Mouse (Mus musculus) embryonic fibroblast, embryonic 13.5 days (primary cell): ENCODE results near the gene Polr1d. TPM values are rescaled to one million over a fixed set of nuclear protein-coding genes. Genes with fewer than 3 reads are reported as not detected.

Source experiments
- H3K27ac ChIP-seq: 2 replicates; pipeline ENCODE4 v1.5.1; 2012; ENCODE audit warnings: low read length, control low read depth, inconsistent platforms; ENCODE audit not compliant: insufficient read depth
- H3K4me1 ChIP-seq: 2 replicates; pipeline ENCODE4 v1.6.1; 2011; ENCODE audit warnings: low read length; ENCODE audit not compliant: control insufficient read depth, insufficient read depth
- H3K4me3 ChIP-seq: 2 replicates; pipeline ENCODE4 v1.5.1; 2011; ENCODE audit warnings: mild to moderate bottlenecking, control low read depth, low read length; ENCODE audit not compliant: insufficient read depth
- CTCF ChIP-seq: IDR thresholded peaks from 2 replicates; pipeline ENCODE4 v1.5.1; 2011; ENCODE audit warnings: mild to moderate bottlenecking, control low read depth, low read length, moderate library complexity, borderline replicate concordance; ENCODE audit not compliant: insufficient read depth
- POLR2A ChIP-seq: IDR thresholded peaks from 2 replicates; pipeline ENCODE4 v1.6.1; 2011; ENCODE audit warnings: low read depth, mild to moderate bottlenecking, control low read depth, low read length, moderate library complexity
- polyA plus RNA-seq: library from polyadenylated mRNA; stranded (reverse); fragments of >200 nt; gene quantifications from 2 replicates; pipeline ENCODE4 v1.2.4, GENCODE M21; 2011; ENCODE audit warnings: low read depth; ENCODE audit not compliant: missing spikeins, insufficient read length

Polr1d gene
- polyA plus RNA-seq, 1 experiment: 119 TPM

GRCm38 (mm10) chr5:147045311-147045710 lies 31.5 kb upstream of the Polr1d start:
- TF ChIP-seq POLR2A: no peak
- TF ChIP-seq CTCF: no peak
- H3K27ac ChIP-seq: no peak overlapping the region

GRCm38 (mm10) chr5:147045929-147046328 lies 30.9 kb upstream of the Polr1d start:
- Histone ChIP-seq H3K27ac (no peak overlapping the region), H3K4me1 (no peaks in the 10 kb centered on the region), H3K4me3 (no peak overlapping the region)
- TF ChIP-seq POLR2A (no peak), CTCF (no peak)

More at GRCm38 (mm10) chr5:147045311-147045710, 31.5 kb upstream of the Polr1d start:
- no peaks in the 10 kb centered on the region for H3K4me1 ChIP-seq
- no peak overlapping the region for H3K4me3 ChIP-seq

- no peaks in the 10 kb centered on the region for H3K4me1 ChIP-seq
- TF ChIP-seq POLR2A (no peak), CTCF (no peak)
- H3K4me3 ChIP-seq: no peak overlapping the region
- no peak overlapping the region for H3K27ac ChIP-seq
Observed at GRCm38 (mm10) chr5:147049544-147050209, 27.2 kb upstream of the Polr1d start.

- H3K27ac ChIP-seq: no peak overlapping the region
- TF ChIP-seq POLR2A (no peak), CTCF (no peak)
- H3K4me3 ChIP-seq: no peak overlapping the region
- no peaks in the 10 kb centered on the region for H3K4me1 ChIP-seq
Observed at GRCm38 (mm10) chr5:147050816-147051499, 25.9 kb upstream of the Polr1d start.

- no peaks in the 10 kb centered on the region for H3K4me1 ChIP-seq
- no peak overlapping the region for H3K4me3 ChIP-seq
- TF ChIP-seq POLR2A (no peak), CTCF (no peak)
- H3K27ac ChIP-seq: no peak overlapping the region
Observed at GRCm38 (mm10) chr5:147051500-147052308, 25.1 kb upstream of the Polr1d start.

GRCm38 (mm10) chr5:147052309-147052558 lies 24.6 kb upstream of the Polr1d start:
- Histone ChIP-seq H3K27ac (no peak overlapping the region), H3K4me3 (no peak overlapping the region), H3K4me1 (no peaks in the 10 kb centered on the region)
- TF ChIP-seq CTCF (no peak), POLR2A (no peak)

- H3K4me3 ChIP-seq: no peak overlapping the region
- H3K27ac ChIP-seq: no peak overlapping the region
- peaks cover 2% of the 10 kb centered on the region; the same call in 1 of the 2 replicates for H3K4me1 ChIP-seq
- TF ChIP-seq CTCF (no peak), POLR2A (no peak)
Observed at GRCm38 (mm10) chr5:147053071-147053470, 23.8 kb upstream of the Polr1d start.

GRCm38 (mm10) chr5:147053481-147053880 lies 23.4 kb upstream of the Polr1d start:
- TF ChIP-seq CTCF (no peak), POLR2A (no peak)
- H3K4me1 ChIP-seq: peaks cover 2% of the 10 kb centered on the region; the same call in 1 of the 2 replicates
- no peak overlapping the region for H3K27ac ChIP-seq
- no peak overlapping the region for H3K4me3 ChIP-seq

GRCm38 (mm10) chr5:147054328-147054727 lies 22.5 kb upstream of the Polr1d start:
- no peak for TF ChIP-seq POLR2A
- TF ChIP-seq CTCF: no peak
- Histone ChIP-seq H3K27ac (no peak overlapping the region), H3K4me1 (peaks cover 2% of the 10 kb centered on the region; the same call in 1 of the 2 replicates), H3K4me3 (no peak overlapping the region)
